Mouse (Mus musculus) stomach, postnatal 0 days (tissue): ENCODE data around the gene Bst2. TPM values are rescaled to one million over a fixed set of nuclear protein-coding genes. Genes with fewer than 3 reads are reported as not detected.
"Not testable (repeated sequence)": the region's sequence is repeated elsewhere in the genome, so short reads cannot be mapped to it uniquely, and the experiment has no call there.

Experiments
- ATAC-seq: fragments of 200-750 bp; cut with Nextera tagmentation; 2 replicates; pipeline ENCODE4 v1.8.0; 2017; ENCODE audit not compliant: low FRiP score, low TSS enrichment
- DNase-seq: peaks from one replicate; pipeline ENCODE4 v3.0.0-alpha.2; 2016; ENCODE audit warnings: low spot score
- H3K27ac ChIP-seq: fragments of 300-500 bp; sonication (generic); replicated peaks from 2 replicates; pipeline ENCODE4 v1.5.1; 2014; ENCODE audit warnings: mild to moderate bottlenecking, control low read depth
- H3K27me3 ChIP-seq: fragments of 300-500 bp; sonication (generic); 2 replicates; pipeline ENCODE4 v1.6.1; 2014; ENCODE audit warnings: low read length; ENCODE audit not compliant: control insufficient read depth, insufficient read depth
- H3K36me3 ChIP-seq: fragments of 300-500 bp; sonication (generic); 2 replicates; pipeline ENCODE4 v1.6.1; 2014; ENCODE audit warnings: low read length, mixed read lengths; ENCODE audit not compliant: control insufficient read depth, insufficient read depth
- H3K4me1 ChIP-seq: fragments of 300-500 bp; sonication (generic); replicated peaks from 2 replicates; pipeline ENCODE4 v1.6.1; 2014; ENCODE audit warnings: antibody characterized with exemption; ENCODE audit not compliant: control insufficient read depth, insufficient read depth
- H3K4me2 ChIP-seq: fragments of 300-500 bp; sonication (generic); replicated peaks from 2 replicates; pipeline ENCODE4 v1.6.1; 2014; ENCODE audit warnings: low read depth, mild to moderate bottlenecking, control low read depth, moderate library complexity
- H3K4me3 ChIP-seq: fragments of 300-500 bp; sonication (generic); 2 replicates; pipeline ENCODE4 v1.5.1; 2014; ENCODE audit warnings: low read depth, low read length, control low read depth
- H3K9ac ChIP-seq: fragments of 300-500 bp; sonication (generic); 2 replicates; pipeline ENCODE4 v1.6.1; 2014; ENCODE audit warnings: mild to moderate bottlenecking, low read length, control low read depth, mixed read lengths
- H3K9me3 ChIP-seq: fragments of 300-500 bp; sonication (generic); 2 replicates; pipeline ENCODE4 v1.6.1; 2016; ENCODE audit warnings: low read length; ENCODE audit not compliant: control insufficient read depth
- CTCF ChIP-seq: IDR thresholded peaks from 2 replicates; pipeline ENCODE4 v1.5.1; 2016; ENCODE audit warnings: antibody characterized with exemption, low read depth, mild to moderate bottlenecking, moderate library complexity
- EP300 ChIP-seq: optimal IDR thresholded peaks from 2 replicates; pipeline ENCODE3; 2016; ENCODE audit warnings: antibody characterized with exemption
- WGBS: fragments of 180-500 bp; shearing (Covaris S2); extraction: QIAGEN DNeasy Blood & Tissue Kit; methylation state at CpG from one replicate; pipeline ENCODE4 v1.1.7; 2014; 5-methylcytosine and 5-hydroxymethylcytosine counted together
- polyA plus RNA-seq: library from polyadenylated mRNA; unstranded; fragments of >200 nt; fragmentation: Nextera tagmentation; extraction: Ambion mirVana; gene quantifications from 2 replicates; pipeline ENCODE4 v1.2.1, GENCODE M21; 2015

The Bst2 gene
- polyA plus RNA-seq, 1 experiment from 2014 or later: 34.2 TPM

GRCm38 (mm10) chr8:71530735-71531467, 6.4 kb downstream of the Bst2 start:
- not testable (repeated sequence) for H3K27me3 ChIP-seq
- 70% methylated on average over 5 of the region's 12 CpGs for WGBS

GRCm38 (mm10) chr8:71528362-71529073, 8.7 kb downstream of the Bst2 start:
- TF ChIP-seq EP300 (no peak), CTCF (no peak)
- H3K9ac ChIP-seq: no peak overlapping the region
- ATAC-seq (no peak), DNase-seq (no peak)
- H3K27ac ChIP-seq: peak overlapping the region; percentile 76
- no peak overlapping the region for H3K4me3 ChIP-seq
- no peaks in the 10 kb centered on the region for H3K27me3 ChIP-seq
- no peak overlapping the region for H3K4me2 ChIP-seq
- H3K9me3 ChIP-seq: no peaks in the 10 kb centered on the region
- H3K4me1 ChIP-seq: 0 out of 2 replicates have a peak, but pooled peaks cover 2% of the 10 kb centered on the region
- H3K36me3 ChIP-seq: no peaks in the 10 kb centered on the region
- WGBS: 76% methylated on average over 11 of the region's 11 CpGs

More at GRCm38 (mm10) chr8:71530735-71531467, 6.4 kb downstream of the Bst2 start:
- not testable (repeated sequence) for H3K4me3 ChIP-seq, H3K4me2 ChIP-seq, H3K9me3 ChIP-seq, ATAC-seq, H3K36me3 ChIP-seq, H3K4me1 ChIP-seq, H3K27ac ChIP-seq, DNase-seq
- 0 out of 2 replicates have a peak overlapping the region, but pooled peaks have one; percentile 8 for H3K9ac ChIP-seq
- peak; percentile 66 for TF ChIP-seq CTCF

- Histone ChIP-seq H3K27ac (peak overlapping the region; percentile 61; the same call in 1 of the 2 replicates), H3K27me3 (no peaks in the 10 kb centered on the region), H3K4me1 (0 out of 2 replicates have a peak, but pooled peaks cover 2% of the 10 kb centered on the region), H3K4me2 (no peak overlapping the region), H3K9me3 (no peaks in the 10 kb centered on the region), H3K4me3 (no peak overlapping the region), H3K9ac (no peak overlapping the region), H3K36me3 (no peaks in the 10 kb centered on the region)
- DNase-seq (no peak), ATAC-seq (no peak)
- 55% methylated on average over 3 of the region's 3 CpGs for WGBS
- TF ChIP-seq EP300 (no peak), CTCF (no peak)
Observed at GRCm38 (mm10) chr8:71527162-71527870, 9.9 kb downstream of the Bst2 start.

GRCm38 (mm10) chr8:71526272-71526671, 11.0 kb downstream of the Bst2 start:
- Histone ChIP-seq H3K4me3 (no peak overlapping the region), H3K27ac (peak overlapping the region; percentile 61; the same call in 1 of the 2 replicates), H3K4me2 (no peak overlapping the region), H3K36me3 (no peaks in the 10 kb centered on the region), H3K9ac (no peak overlapping the region), H3K9me3 (no peaks in the 10 kb centered on the region), H3K4me1 (0 out of 2 replicates have a peak, but pooled peaks cover 2% of the 10 kb centered on the region), H3K27me3 (no peaks in the 10 kb centered on the region)
- ATAC-seq (no peak), DNase-seq (no peak)
- 26% methylated on average over 6 of the region's 6 CpGs for WGBS
- TF ChIP-seq CTCF (no peak), EP300 (no peak)

GRCm38 (mm10) chr8:71525226-71526050, 11.8 kb downstream of the Bst2 start, which contains the start of gene Ccdc194:
Gene Ccdc194, minus strand, starts transcription at chr8:71525711.
- Histone ChIP-seq H3K4me2 (no peak within 1 kb of the TSS), H3K27me3 (no peaks in the 10 kb centered on the region), H3K36me3 (no peaks in the 10 kb centered on the region), H3K4me1 (0 out of 2 replicates have a peak, but pooled peaks cover 2% of the 10 kb centered on the region), H3K4me3 (no peak within 1 kb of the TSS), H3K9me3 (no peaks in the 10 kb centered on the region), H3K9ac (0 out of 2 replicates have a peak within 1 kb of the TSS, but pooled peaks have one; percentile 2), H3K27ac (peak within 1 kb of the TSS; percentile 61; the same call in 1 of the 2 replicates)
- no peak for DNase-seq
- no peak for ATAC-seq
- TF ChIP-seq EP300 (no peak), CTCF (no peak)
- WGBS: 26% methylated on average over 45 of the region's 46 CpGs
